Mouse (Mus musculus): ENCODE results near the gene Nsd1.

Nsd1 gene

DNA sequence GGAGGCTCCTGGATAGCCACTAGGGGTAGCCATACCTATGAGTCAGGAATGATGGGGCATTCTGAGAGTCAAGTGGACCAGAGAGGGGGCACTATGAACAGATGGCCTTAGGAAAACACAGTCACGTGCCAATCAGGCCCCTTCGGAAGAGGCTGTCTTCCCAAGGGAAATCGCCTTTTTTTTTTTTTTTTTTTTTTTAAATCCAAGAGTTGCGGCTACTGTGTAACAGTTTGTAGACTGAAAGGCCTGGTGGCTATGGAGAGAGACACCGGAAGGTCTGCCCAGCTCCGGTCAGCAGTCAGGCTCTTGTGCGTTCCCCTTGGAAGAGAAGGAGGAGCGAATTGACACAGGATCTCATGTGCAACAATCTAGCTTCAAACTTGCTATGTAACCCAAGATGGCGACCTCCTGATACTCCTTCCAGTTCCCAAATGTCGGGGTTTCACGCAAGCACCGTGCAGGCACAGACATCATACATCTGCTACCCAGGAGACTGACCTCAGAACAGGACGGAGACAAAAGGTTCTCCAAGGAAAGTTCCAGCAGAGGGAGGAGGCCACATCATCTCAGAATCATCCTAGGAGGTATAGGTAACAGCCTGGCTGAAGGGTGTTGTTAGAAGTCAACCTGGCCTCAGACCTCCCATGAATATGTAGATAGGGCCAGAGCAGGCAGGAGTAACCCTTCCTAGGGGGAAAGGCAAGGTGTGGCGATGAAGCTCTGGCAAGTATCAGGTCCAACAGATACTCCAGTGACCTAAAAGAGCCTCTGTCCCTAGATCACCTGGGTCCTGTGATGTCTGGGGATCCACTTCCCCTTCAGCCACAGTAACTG lies 121.2 kb downstream of the Nsd1 start:
- DNase-seq: no peak

DNA sequence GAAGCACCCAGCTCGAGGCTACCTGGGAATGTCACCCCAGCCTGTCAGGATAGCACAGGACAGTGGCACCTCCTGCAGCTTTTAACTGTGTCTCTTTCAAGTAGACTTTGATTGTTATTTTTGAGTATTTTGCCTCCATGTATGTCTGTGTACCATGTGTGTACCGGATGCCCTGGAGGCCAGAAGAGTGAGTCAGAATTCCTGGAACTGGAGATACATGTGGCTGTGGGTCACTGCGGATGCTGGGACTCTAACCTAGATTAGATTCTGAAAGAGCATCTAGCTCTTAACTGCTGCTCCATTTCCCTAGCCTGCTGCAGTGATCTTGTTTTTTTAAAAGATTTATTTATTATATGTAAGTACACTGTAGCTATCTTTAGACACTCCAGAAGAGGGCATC lies 122.7 kb downstream of the Nsd1 start:
- no peak for DNase-seq

DNA sequence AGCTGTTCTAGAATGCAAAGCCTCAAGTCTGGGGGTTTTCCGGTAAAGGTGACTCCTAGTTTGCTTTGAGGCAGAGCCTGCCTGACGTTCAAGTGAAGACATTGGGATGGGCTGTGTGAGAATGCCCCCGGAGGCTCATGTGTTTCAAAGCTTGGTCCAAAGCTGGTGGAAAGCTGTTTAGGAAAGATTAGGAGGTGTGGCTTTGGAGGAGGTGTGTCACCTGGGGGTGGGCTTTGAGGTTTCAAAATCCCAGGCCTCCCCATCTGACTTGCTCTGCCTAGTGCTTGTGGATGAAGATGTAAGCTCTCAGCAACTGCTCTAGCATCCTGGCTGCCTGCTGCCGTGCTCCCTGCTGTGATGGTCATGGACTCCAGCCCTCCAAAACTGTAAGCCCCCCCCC lies 126.1 kb downstream of the Nsd1 start:
- DNase-seq: no peak

DNA sequence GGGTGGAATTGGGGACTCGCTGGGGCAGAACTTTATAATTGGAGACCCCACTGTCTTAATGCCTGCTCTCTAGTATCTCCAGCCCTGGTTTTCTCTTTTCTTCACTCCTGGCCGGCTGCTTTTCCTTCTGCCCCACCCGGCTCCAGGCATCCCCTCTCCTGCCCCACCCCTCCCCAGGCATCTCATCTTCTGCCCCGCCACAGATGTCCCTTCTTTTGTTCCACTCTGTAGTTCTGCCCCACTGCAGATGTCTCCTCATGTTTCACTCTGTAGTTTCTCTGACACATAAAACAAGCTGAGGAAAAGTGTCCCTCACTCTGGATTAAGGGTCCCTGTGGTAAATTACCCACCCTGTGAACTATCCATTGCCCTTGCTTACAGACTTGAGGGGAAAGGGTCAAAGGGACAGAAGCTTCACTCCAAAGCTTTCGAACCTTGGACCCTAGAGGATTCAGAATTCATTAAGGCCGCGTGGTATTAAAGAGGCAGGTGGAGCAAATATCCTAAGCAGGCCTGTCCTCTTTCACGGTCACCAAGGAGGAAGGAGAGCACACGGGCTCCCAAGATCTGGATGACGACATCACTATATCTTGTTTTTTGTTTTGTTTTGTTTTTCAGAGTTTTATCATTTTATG lies 127.9 kb downstream of the Nsd1 start:
- peak; percentile 21 to 35 for DNase-seq

DNA sequence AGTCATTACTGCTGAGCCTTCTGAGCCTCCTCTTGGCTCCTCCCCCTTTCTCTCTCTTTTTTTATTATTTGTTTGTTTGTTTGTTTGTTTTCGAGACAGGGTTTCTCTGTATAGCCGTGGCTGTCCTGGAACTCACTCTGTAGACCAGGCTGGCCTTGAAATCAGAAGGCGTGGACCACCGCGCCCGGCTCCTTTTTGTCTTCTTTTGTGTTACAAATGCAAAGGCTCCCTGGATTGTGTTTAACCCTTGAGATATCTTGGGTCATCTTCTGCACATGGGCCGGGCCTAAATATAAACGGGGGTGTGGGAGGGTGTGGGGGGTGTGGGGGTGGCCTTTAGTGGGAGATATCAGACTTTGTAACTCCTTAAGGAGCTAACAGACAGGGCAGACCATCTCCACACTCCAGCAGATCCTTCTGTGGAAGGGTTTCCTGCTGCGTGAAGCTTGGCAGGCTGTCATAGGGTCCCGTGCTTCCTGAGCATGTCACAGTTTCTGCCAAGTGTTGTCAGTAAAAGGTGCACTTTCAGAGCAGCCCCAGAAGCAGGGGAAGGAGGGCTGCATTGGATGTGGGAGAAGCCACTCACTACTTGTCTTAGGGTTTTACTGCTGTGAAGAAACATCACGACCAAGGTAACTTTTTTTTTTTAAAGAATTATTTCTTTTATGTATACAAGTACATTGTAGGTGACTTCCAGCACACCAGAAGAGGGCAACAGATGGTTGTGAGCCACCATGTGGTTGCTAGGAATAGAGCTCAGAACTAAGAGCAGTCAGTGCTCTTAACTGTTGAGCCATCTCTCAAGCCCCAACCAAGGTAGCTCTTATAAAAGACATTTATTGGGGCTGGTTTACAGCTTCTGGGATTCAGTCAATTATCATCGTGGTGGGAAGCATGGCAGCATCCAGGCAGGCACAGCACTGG lies 128.8 kb downstream of the Nsd1 start:
- DNase-seq: no peak

DNA sequence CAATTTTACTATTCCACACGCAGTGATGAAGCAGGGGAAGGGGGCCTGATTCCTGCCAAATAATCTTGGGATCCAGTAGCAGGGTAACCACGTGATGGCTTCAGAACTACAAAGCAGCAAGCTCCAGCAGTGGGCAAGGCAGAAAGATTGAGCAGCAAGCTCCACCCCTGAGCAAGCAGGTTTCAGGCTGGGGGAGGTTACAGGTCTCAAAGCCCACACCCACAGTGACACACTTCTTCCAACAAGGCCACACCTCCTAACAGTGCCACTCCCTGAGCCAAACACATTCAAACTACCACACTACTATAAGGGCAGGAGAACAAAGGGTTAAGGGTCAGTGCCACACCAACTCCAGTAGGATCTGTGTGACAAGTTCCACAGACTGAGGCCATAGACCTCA lies 129.7 kb downstream of the Nsd1 start:
- DNase-seq: no peak

DNA sequence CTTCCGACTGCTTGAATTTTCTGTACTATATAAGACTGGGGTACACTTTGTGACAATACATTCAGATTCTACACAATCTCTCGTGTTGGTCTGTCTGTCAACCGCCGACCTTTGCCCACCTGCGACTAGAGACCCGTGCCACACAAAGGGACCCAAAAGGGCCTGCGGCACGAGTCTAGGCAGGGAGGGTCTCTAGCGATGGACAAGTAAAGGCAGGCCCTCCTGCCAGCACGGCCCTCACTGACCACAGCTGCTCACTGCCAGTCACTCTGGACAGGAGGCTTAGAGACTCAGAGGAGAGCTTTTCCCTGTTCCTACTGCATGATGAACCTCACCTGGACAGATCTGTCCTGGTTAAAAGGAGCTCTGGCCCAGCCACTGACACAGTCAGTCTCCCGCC lies 132.9 kb downstream of the Nsd1 start:
- no peak for DNase-seq

DNA sequence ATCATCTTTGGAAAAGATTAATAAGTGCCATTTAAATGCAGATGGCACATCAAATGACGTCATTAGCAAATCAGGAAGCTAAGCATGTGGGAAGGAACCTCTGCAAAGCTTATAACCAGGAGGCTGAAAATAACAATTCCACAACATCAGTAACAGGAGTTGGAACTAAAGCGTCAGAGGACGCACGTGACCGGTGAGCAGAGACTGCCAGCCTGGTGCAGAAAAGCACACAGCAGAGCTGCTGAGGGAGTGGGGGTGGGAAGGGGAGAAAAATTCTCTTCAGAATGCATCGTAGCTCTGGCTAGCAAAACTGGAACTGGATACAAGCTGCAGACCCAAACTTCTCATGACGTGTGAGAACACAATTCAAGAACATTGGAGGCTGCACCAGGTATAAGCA lies 134.7 kb downstream of the Nsd1 start:
- no peak for DNase-seq

DNA sequence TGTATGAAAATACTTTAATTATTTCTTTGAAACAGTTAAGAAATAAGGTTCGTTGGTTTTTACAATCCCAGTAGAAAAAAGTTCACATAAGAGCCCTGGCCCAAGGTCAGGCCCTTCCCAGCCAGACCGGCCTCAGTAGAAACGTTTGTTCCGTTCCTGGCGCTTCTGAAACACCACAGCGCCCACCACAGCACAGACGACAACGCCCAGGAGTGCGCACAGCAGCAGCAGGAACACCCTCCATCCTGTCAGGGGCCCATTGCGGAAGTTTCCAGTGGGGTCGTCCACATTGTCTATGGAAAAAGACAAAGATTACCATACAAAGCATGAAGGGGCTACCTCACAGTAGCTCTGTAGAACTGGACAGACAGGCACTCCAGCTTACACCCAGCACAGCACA lies 137.2 kb downstream of the Nsd1 start:
- DNase-seq: no peak

DNA sequence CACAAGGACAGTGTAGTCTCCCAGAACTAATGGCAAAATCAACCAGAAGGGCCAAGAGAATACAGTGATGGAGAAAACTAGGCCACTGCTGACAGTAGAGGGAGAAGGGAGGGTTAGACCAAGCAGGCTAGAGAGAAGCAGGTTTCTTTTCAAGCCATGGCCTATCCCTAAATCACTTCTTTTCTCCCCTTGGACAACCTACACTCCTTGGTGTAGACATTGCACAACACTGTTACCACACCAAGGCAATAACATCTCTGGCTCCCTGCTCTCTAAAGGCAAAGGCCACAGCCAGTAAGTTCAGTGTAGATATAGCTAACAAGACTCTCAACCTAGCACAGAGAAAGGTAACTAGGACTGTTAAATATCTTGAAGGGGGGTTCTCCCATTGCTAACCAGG lies 151.6 kb downstream of the Nsd1 start:
- DNase-seq: no peak

DNA sequence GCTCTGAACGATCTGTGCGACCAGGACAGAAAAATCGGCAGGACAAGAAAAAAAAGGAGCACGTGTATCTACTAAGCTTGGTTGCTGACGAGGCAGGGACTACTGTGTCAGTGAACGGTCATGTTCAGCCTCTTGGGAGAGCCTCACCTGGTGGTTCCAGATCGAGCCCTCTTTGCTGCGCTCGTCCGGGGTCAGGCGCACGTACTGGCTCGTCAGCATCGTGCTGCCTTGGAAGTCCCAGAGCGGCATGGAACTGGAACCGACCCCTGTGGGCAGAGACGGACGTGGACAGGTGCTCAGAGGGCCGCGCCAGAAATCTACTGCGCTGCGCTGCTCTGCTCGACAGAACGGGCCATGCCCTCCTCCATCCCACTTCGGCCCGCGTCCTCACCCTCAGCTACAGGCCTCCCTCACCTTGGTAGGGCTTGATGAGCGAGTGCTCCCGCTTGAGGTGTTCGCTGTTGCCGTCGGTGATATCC lies 152.4 kb downstream of the Nsd1 start:
- DNase-seq: peak; percentile 29 to 30

DNA sequence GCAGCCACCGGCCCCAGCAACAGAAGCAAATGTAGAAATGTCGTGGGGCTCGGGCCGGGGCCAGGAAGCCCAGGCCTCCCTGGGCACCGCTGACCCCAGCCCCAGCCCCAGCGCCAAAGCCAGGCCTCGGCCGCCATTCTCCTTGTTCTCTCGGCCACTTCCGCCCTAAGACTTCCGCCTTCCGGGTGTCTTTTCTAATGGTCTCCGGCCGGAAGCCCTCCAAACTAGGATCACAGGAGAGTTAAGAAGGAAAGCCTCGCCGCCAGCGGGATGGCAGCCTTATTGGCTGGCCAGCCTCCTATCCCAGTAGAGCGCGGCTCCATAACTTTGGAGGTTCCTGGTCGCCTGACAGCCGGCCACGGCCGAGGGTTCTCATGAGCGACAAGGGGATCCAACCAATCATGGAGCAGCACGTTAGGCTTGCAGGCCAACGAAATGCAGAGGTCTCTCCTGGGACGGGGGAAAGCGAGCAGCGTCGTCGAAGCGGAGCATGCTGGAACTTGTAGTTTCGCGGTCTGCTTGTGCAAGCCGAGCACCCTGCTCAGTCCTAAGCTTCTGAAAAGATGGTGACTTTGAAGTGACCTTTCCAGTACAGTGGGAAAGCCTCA lies 153.0 kb downstream of the Nsd1 start, which contains the start of gene Lman2:
Gene Lman2, minus strand, starts transcription at position 331 of the 608 bp plus-strand sequence.
- peak; percentile 98 to 99 for DNase-seq
